Mouse (Mus musculus) embryonic facial prominence, embryonic 10.5 days (tissue): ENCODE measurements around the gene Ccdc54. TPM values are rescaled to one million over a fixed set of nuclear protein-coding genes. Genes with fewer than 3 reads are reported as not detected.
A peak's percentile ranks its signal among the peaks of the same experiment; 100 is the strongest.

Experiments
- DNase-seq: peaks from one replicate; pipeline ENCODE4 v3.0.0-alpha.2; 2017; ENCODE audit warnings: low spot score
- H3K27ac ChIP-seq: fragments of 300-500 bp; sonication (generic); replicated peaks from 2 replicates; pipeline ENCODE4 v1.5.1; 2016; ENCODE audit warnings: mild to moderate bottlenecking
- H3K27me3 ChIP-seq: fragments of 300-500 bp; sonication (generic); replicated peaks from 2 replicates; pipeline ENCODE4 v1.6.1; 2016; ENCODE audit warnings: low read depth, mild to moderate bottlenecking; ENCODE audit not compliant: poor library complexity, severe bottlenecking
- H3K36me3 ChIP-seq: fragments of 300-500 bp; sonication (generic); replicated peaks from 2 replicates; pipeline ENCODE4 v1.6.1; 2016; ENCODE audit warnings: mild to moderate bottlenecking, moderate library complexity
- H3K4me1 ChIP-seq: fragments of 300-500 bp; sonication (generic); 2 replicates; pipeline ENCODE4 v1.6.1; 2016
- H3K4me3 ChIP-seq: fragments of 300-500 bp; sonication (generic); 2 replicates; pipeline ENCODE4 v1.5.1; 2016; ENCODE audit warnings: mild to moderate bottlenecking, moderate library complexity
- H3K9me3 ChIP-seq: fragments of 300-500 bp; sonication (generic); 2 replicates; pipeline ENCODE4 v1.6.1; 2016; ENCODE audit warnings: mild to moderate bottlenecking
- WGBS: fragments of 180-500 bp; shearing (Covaris S2); methylation state at CpG from one replicate; pipeline ENCODE4 v1.1.7; 2016; 5-methylcytosine and 5-hydroxymethylcytosine counted together
- polyA plus RNA-seq: library from polyadenylated mRNA; unstranded; fragments of >200 nt; fragmentation: Nextera tagmentation; extraction: Ambion mirVana; gene quantifications from 2 replicates; pipeline ENCODE4 v1.2.1, GENCODE M21; 2016

Gene Ccdc54
- not detected in 2 replicates for polyA plus RNA-seq

GRCm38 (mm10) chr16:50591054-50591453 lies at the start of gene Ccdc54:
Ccdc54 (minus strand) TSS chr16:50591154.
- DNase-seq, result no peak
- H3K27ac ChIP-seq, result no peak within 1 kb of the TSS
- H3K27me3 ChIP-seq, result no peaks in the 10 kb centered on the region; the same call in 1 of the 2 replicates
- no peaks in the 10 kb centered on the region for H3K4me1 ChIP-seq
- H3K36me3 ChIP-seq, result no peaks in the 10 kb centered on the region
- no peak within 1 kb of the TSS for H3K4me3 ChIP-seq
- no peaks in the 10 kb centered on the region for H3K9me3 ChIP-seq

- Histone ChIP-seq H3K9me3 (no peaks in the 10 kb centered on the region), H3K36me3 (no peaks in the 10 kb centered on the region), H3K27me3 (no peaks in the 10 kb centered on the region), H3K4me1 (no peaks in the 10 kb centered on the region), H3K4me3 (no peak overlapping the region), H3K27ac (no peak overlapping the region)
- DNase-seq, result no peak
- WGBS, result 92% methylated on average over 2 of the region's 2 CpGs
These were observed 41.6 kb upstream of the Ccdc54 start for GRCm38 (mm10) chr16:50632585-50632984.

- H3K4me1 ChIP-seq, result no peaks in the 10 kb centered on the region
- H3K27me3 ChIP-seq, result no peaks in the 10 kb centered on the region
- no peak overlapping the region for H3K4me3 ChIP-seq
- no peak overlapping the region for H3K27ac ChIP-seq
- 75% methylated on average over 7 of the region's 7 CpGs for WGBS
- no peaks in the 10 kb centered on the region for H3K36me3 ChIP-seq
- DNase-seq, result no peak
- H3K9me3 ChIP-seq, result no peaks in the 10 kb centered on the region
These were observed 24.6 kb upstream of the Ccdc54 start for GRCm38 (mm10) chr16:50615569-50615968.

GRCm38 (mm10) chr16:50612944-50613343 lies 22.0 kb upstream of the Ccdc54 start:
- no peaks in the 10 kb centered on the region for H3K27me3 ChIP-seq
- no peak for DNase-seq
- H3K4me3 ChIP-seq, result no peak overlapping the region
- H3K36me3 ChIP-seq, result no peaks in the 10 kb centered on the region
- 84% methylated on average over 4 of the region's 4 CpGs for WGBS
- H3K4me1 ChIP-seq, result 0 out of 2 replicates have a peak, but pooled peaks cover 3% of the 10 kb centered on the region
- no peak overlapping the region for H3K27ac ChIP-seq
- H3K9me3 ChIP-seq, result no peaks in the 10 kb centered on the region

- H3K36me3 ChIP-seq, result no peaks in the 10 kb centered on the region
- no peak overlapping the region for H3K27ac ChIP-seq
- 78% methylated on average over 5 of the region's 5 CpGs for WGBS
- H3K4me3 ChIP-seq, result no peak overlapping the region
- no peaks in the 10 kb centered on the region for H3K9me3 ChIP-seq
- 0 out of 2 replicates have a peak, but pooled peaks cover 3% of the 10 kb centered on the region for H3K4me1 ChIP-seq
- DNase-seq, result no peak
- H3K27me3 ChIP-seq, result no peaks in the 10 kb centered on the region
These were observed 19.6 kb upstream of the Ccdc54 start for GRCm38 (mm10) chr16:50610580-50610979.

GRCm38 (mm10) chr16:50607776-50608562 lies 17.0 kb upstream of the Ccdc54 start:
- WGBS, result 53% methylated on average over 15 of the region's 15 CpGs
- H3K27me3 ChIP-seq, result no peaks in the 10 kb centered on the region
- no peak overlapping the region for H3K4me3 ChIP-seq
- H3K4me1 ChIP-seq, result 0 out of 2 replicates have a peak, but pooled peaks cover 3% of the 10 kb centered on the region
- DNase-seq, result peak; percentile 10
- H3K36me3 ChIP-seq, result no peaks in the 10 kb centered on the region
- no peak overlapping the region for H3K27ac ChIP-seq
- no peaks in the 10 kb centered on the region for H3K9me3 ChIP-seq

- WGBS, result 75% methylated on average over 11 of the region's 11 CpGs
- no peaks in the 10 kb centered on the region for H3K36me3 ChIP-seq
- H3K4me3 ChIP-seq, result no peak overlapping the region
- no peaks in the 10 kb centered on the region for H3K27me3 ChIP-seq
- H3K4me1 ChIP-seq, result 0 out of 2 replicates have a peak, but pooled peaks cover 3% of the 10 kb centered on the region
- H3K9me3 ChIP-seq, result no peaks in the 10 kb centered on the region
- DNase-seq, result no peak
- no peak overlapping the region for H3K27ac ChIP-seq
These were observed 13.9 kb upstream of the Ccdc54 start for GRCm38 (mm10) chr16:50604826-50605225.

GRCm38 (mm10) chr16:50601947-50602346 lies 11.0 kb upstream of the Ccdc54 start:
- WGBS, result 75% methylated on average over 3 of the region's 3 CpGs
- Histone ChIP-seq H3K27ac (no peak overlapping the region), H3K4me3 (no peak overlapping the region), H3K9me3 (no peaks in the 10 kb centered on the region), H3K27me3 (no peaks in the 10 kb centered on the region), H3K36me3 (no peaks in the 10 kb centered on the region), H3K4me1 (no peaks in the 10 kb centered on the region)
- no peak for DNase-seq

- Histone ChIP-seq H3K27me3 (no peaks in the 10 kb centered on the region), H3K27ac (no peak overlapping the region), H3K4me1 (no peaks in the 10 kb centered on the region), H3K9me3 (no peaks in the 10 kb centered on the region), H3K4me3 (no peak overlapping the region), H3K36me3 (no peaks in the 10 kb centered on the region)
- no peak for DNase-seq
- 86% methylated on average over 3 of the region's 3 CpGs for WGBS
These were observed 9.7 kb upstream of the Ccdc54 start for GRCm38 (mm10) chr16:50600665-50601064.

GRCm38 (mm10) chr16:50596679-50597078 lies 5.7 kb upstream of the Ccdc54 start:
- Histone ChIP-seq H3K9me3 (no peaks in the 10 kb centered on the region), H3K4me3 (no peak overlapping the region), H3K27me3 (no peaks in the 10 kb centered on the region), H3K36me3 (no peaks in the 10 kb centered on the region), H3K27ac (no peak overlapping the region), H3K4me1 (no peaks in the 10 kb centered on the region)
- 84% methylated on average over 6 of the region's 6 CpGs for WGBS
- DNase-seq, result no peak

GRCm38 (mm10) chr16:50596171-50596570 lies 5.2 kb upstream of the Ccdc54 start:
- Histone ChIP-seq H3K9me3 (no peaks in the 10 kb centered on the region), H3K27ac (no peak overlapping the region), H3K36me3 (no peaks in the 10 kb centered on the region), H3K4me1 (no peaks in the 10 kb centered on the region), H3K4me3 (no peak overlapping the region), H3K27me3 (no peaks in the 10 kb centered on the region)
- DNase-seq, result no peak
- WGBS, result 78% methylated on average over 4 of the region's 4 CpGs

- H3K27ac ChIP-seq, result no peak overlapping the region
- H3K27me3 ChIP-seq, result no peaks in the 10 kb centered on the region
- no peak overlapping the region for H3K4me3 ChIP-seq
- no peak for DNase-seq
- H3K9me3 ChIP-seq, result no peaks in the 10 kb centered on the region
- no peaks in the 10 kb centered on the region for H3K4me1 ChIP-seq
- no peaks in the 10 kb centered on the region for H3K36me3 ChIP-seq
- WGBS, result 79% methylated on average over 1 of the region's 1 CpGs
These were observed 3.9 kb upstream of the Ccdc54 start for GRCm38 (mm10) chr16:50594876-50595275.

- no peak overlapping the region for H3K27ac ChIP-seq
- H3K4me1 ChIP-seq, result no peaks in the 10 kb centered on the region
- H3K4me3 ChIP-seq, result no peak overlapping the region
- WGBS, result 85% methylated on average over 11 of the region's 11 CpGs
- H3K36me3 ChIP-seq, result no peaks in the 10 kb centered on the region
- H3K9me3 ChIP-seq, result no peaks in the 10 kb centered on the region
- no peak for DNase-seq
- H3K27me3 ChIP-seq, result no peaks in the 10 kb centered on the region
These were observed 2.4 kb upstream of the Ccdc54 start for GRCm38 (mm10) chr16:50593361-50593760.
